Mouse (Mus musculus) embryonic fibroblast, embryonic 13.5 days (primary cell): ENCODE results near the gene Slc29a1. TPM values are rescaled to one million over a fixed set of nuclear protein-coding genes. Genes with fewer than 3 reads are reported as not detected.

ENCODE experiments used
- H3K27ac ChIP-seq: 2 replicates; pipeline ENCODE4 v1.5.1; 2012; ENCODE audit warnings: low read length, control low read depth, inconsistent platforms; ENCODE audit not compliant: insufficient read depth
- H3K4me1 ChIP-seq: 2 replicates; pipeline ENCODE4 v1.6.1; 2011; ENCODE audit warnings: low read length; ENCODE audit not compliant: control insufficient read depth, insufficient read depth
- H3K4me3 ChIP-seq: 2 replicates; pipeline ENCODE4 v1.5.1; 2011; ENCODE audit warnings: mild to moderate bottlenecking, control low read depth, low read length; ENCODE audit not compliant: insufficient read depth
- CTCF ChIP-seq: IDR thresholded peaks from 2 replicates; pipeline ENCODE4 v1.5.1; 2011; ENCODE audit warnings: mild to moderate bottlenecking, control low read depth, low read length, moderate library complexity, borderline replicate concordance; ENCODE audit not compliant: insufficient read depth
- POLR2A ChIP-seq: IDR thresholded peaks from 2 replicates; pipeline ENCODE4 v1.6.1; 2011; ENCODE audit warnings: low read depth, mild to moderate bottlenecking, control low read depth, low read length, moderate library complexity
- polyA plus RNA-seq: library from polyadenylated mRNA; stranded (reverse); fragments of >200 nt; gene quantifications from 2 replicates; pipeline ENCODE4 v1.2.4, GENCODE M21; 2011; ENCODE audit warnings: low read depth; ENCODE audit not compliant: missing spikeins, insufficient read length

Gene Slc29a1
- polyA plus RNA-seq, 1 experiment, result 90.3 TPM

- no peak for TF ChIP-seq CTCF
- no peak for TF ChIP-seq POLR2A
- Histone ChIP-seq H3K4me3 (no peak overlapping the region), H3K27ac (no peak overlapping the region), H3K4me1 (no peaks in the 10 kb centered on the region)
These were observed 36.2 kb downstream of the Slc29a1 start for GRCm38 (mm10) chr17:45563216-45563615.

GRCm38 (mm10) chr17:45559732-45560525 lies 39.5 kb downstream of the Slc29a1 start:
- no peak overlapping the region for H3K4me3 ChIP-seq
- TF ChIP-seq POLR2A (no peak), CTCF (no peak)

GRCm38 (mm10) chr17:45557998-45558862 lies 41.2 kb downstream of the Slc29a1 start:
- H3K27ac ChIP-seq, result no peak overlapping the region
- TF ChIP-seq POLR2A (no peak), CTCF (no peak)
- no peaks in the 10 kb centered on the region; the same call in 1 of the 2 replicates for H3K4me1 ChIP-seq
- H3K4me3 ChIP-seq, result no peak overlapping the region

More at GRCm38 (mm10) chr17:45559732-45560525, 39.5 kb downstream of the Slc29a1 start:
- Histone ChIP-seq H3K27ac (no peak overlapping the region), H3K4me1 (no peaks in the 10 kb centered on the region; the same call in 1 of the 2 replicates)

- peak overlapping the region; percentile 87; the same call in 1 of the 2 replicates for H3K4me3 ChIP-seq
- TF ChIP-seq POLR2A (no peak), CTCF (no peak)
These were observed 42.1 kb downstream of the Slc29a1 start for GRCm38 (mm10) chr17:45557246-45557824.

GRCm38 (mm10) chr17:45556514-45557245 lies 42.7 kb downstream of the Slc29a1 start:
- peak overlapping the region; percentile 87 for H3K4me3 ChIP-seq
- H3K4me1 ChIP-seq, result no peaks in the 10 kb centered on the region; the same call in 1 of the 2 replicates
- H3K27ac ChIP-seq, result no peak overlapping the region
- no peak for TF ChIP-seq CTCF

More at GRCm38 (mm10) chr17:45557246-45557824, 42.1 kb downstream of the Slc29a1 start:
- H3K27ac ChIP-seq, result no peak overlapping the region
- H3K4me1 ChIP-seq, result no peaks in the 10 kb centered on the region; the same call in 1 of the 2 replicates

GRCm38 (mm10) chr17:45556107-45556489 lies 43.3 kb downstream of the Slc29a1 start:
- H3K27ac ChIP-seq, result no peak overlapping the region
- H3K4me3 ChIP-seq, result peak overlapping the region; percentile 87
- TF ChIP-seq POLR2A (no peak), CTCF (no peak)
- H3K4me1 ChIP-seq, result no peaks in the 10 kb centered on the region; the same call in 1 of the 2 replicates

GRCm38 (mm10) chr17:45555452-45556106 lies 43.8 kb downstream of the Slc29a1 start, which contains the start of gene Nfkbie:
Gene Nfkbie (plus strand): TSS chr17:45555703.
- TF ChIP-seq CTCF, result no peak
- TF ChIP-seq POLR2A, result peak; percentile 90
- peak within 1 kb of the TSS; percentile 87 for H3K4me3 ChIP-seq
- no peaks in the 10 kb centered on the region; the same call in 1 of the 2 replicates for H3K4me1 ChIP-seq
- H3K27ac ChIP-seq, result no peak within 1 kb of the TSS

GRCm38 (mm10) chr17:45554420-45554819 lies 45.0 kb downstream of the Slc29a1 start:
- Histone ChIP-seq H3K27ac (no peak overlapping the region), H3K4me1 (no peaks in the 10 kb centered on the region; the same call in 1 of the 2 replicates), H3K4me3 (no peak overlapping the region)
- no peak for TF ChIP-seq CTCF
- TF ChIP-seq POLR2A, result no peak
